Mouse (Mus musculus) mouse trophoblast stem cell (cell line): ENCODE results near the gene Rhbg.

Experiments
- in situ Hi-C, 2 experiments: fragments of 300-500 bp; cut with MseI, MboI; formaldehyde crosslinking; loops; 2 replicates in 1 of 2; 3 replicates in 1 of 2; pipeline ENCODE4 v1.15.1; 2025

Gene Rhbg

GRCm38 (mm10) chr3:88208226-88208720 is 46.2 kb downstream of the Rhbg start:
- in situ Hi-C loops, result no loop called here

GRCm38 (mm10) chr3:88207451-88208100 is 46.9 kb downstream of the Rhbg start:
- in situ Hi-C loops, result no loop called here

GRCm38 (mm10) chr3:88206901-88207371 is 47.6 kb downstream of the Rhbg start:
- in situ Hi-C loops, result no loop called here

GRCm38 (mm10) chr3:88206500-88206899 is 48.0 kb downstream of the Rhbg start:
- in situ Hi-C loops, result no loop called here

- in situ Hi-C loops, result no loop called here
Measured at GRCm38 (mm10) chr3:88205563-88206491, 48.7 kb downstream of the Rhbg start.

- in situ Hi-C loops, result no loop called here
Measured at GRCm38 (mm10) chr3:88205176-88205562, 49.3 kb downstream of the Rhbg start.

GRCm38 (mm10) chr3:88204751-88205150 is 49.8 kb downstream of the Rhbg start:
- in situ Hi-C loops, result no loop called here

- in situ Hi-C loops, result no loop called here
Measured at GRCm38 (mm10) chr3:88203999-88204700, 50.4 kb downstream of the Rhbg start.

- in situ Hi-C loops, result no loop called here
Measured at GRCm38 (mm10) chr3:88203456-88203855, 51.1 kb downstream of the Rhbg start.

- in situ Hi-C loops, result no loop called here
Measured at GRCm38 (mm10) chr3:88202986-88203385, 51.5 kb downstream of the Rhbg start.

- in situ Hi-C loops, result no loop called here
Measured at GRCm38 (mm10) chr3:88201640-88202039, 52.9 kb downstream of the Rhbg start.

GRCm38 (mm10) chr3:88200972-88201330 is 53.6 kb downstream of the Rhbg start:
- in situ Hi-C loops, result no loop called here

- in situ Hi-C loops, result no loop called here
Measured at GRCm38 (mm10) chr3:88200161-88200971, 54.1 kb downstream of the Rhbg start.

GRCm38 (mm10) chr3:88199541-88200110 is 54.9 kb downstream of the Rhbg start:
- in situ Hi-C loops, result no loop called here

- in situ Hi-C loops, result no loop called here
Measured at GRCm38 (mm10) chr3:88198505-88199020, 55.9 kb downstream of the Rhbg start.

- in situ Hi-C loops, result no loop called here
Measured at GRCm38 (mm10) chr3:88197741-88198504, 56.6 kb downstream of the Rhbg start.
